Mouse (Mus musculus) heart, embryonic 13.5 days (tissue): ENCODE results near the gene Metap2. TPM values are rescaled to one million over a fixed set of nuclear protein-coding genes. Genes with fewer than 3 reads are reported as not detected.

Source experiments
- ATAC-seq: fragments of 200-750 bp; cut with Nextera tagmentation; 2 replicates; pipeline ENCODE4 v1.8.0; 2017; ENCODE audit warnings: moderate TSS enrichment; ENCODE audit not compliant: insufficient number of reproducible peaks, low FRiP score, low TSS enrichment; ENCODE audit errors: extremely low read depth
- H3K27ac ChIP-seq: fragments of 300-500 bp; sonication (generic); replicated peaks from 2 replicates; pipeline ENCODE4 v1.5.1; 2015; ENCODE audit warnings: moderate library complexity, mild to moderate bottlenecking, inconsistent platforms
- H3K27me3 ChIP-seq: fragments of 300-500 bp; sonication (generic); replicated peaks from 2 replicates; pipeline ENCODE4 v1.6.1; 2015; ENCODE audit warnings: mild to moderate bottlenecking, inconsistent platforms
- H3K36me3 ChIP-seq: fragments of 300-500 bp; sonication (generic); 2 replicates; pipeline ENCODE4 v1.6.1; 2015; ENCODE audit warnings: mild to moderate bottlenecking, inconsistent platforms
- H3K4me1 ChIP-seq: fragments of 300-500 bp; sonication (generic); 2 replicates; pipeline ENCODE4 v1.6.1; 2015; ENCODE audit warnings: inconsistent platforms
- H3K4me2 ChIP-seq: fragments of 300-500 bp; sonication (generic); 2 replicates; pipeline ENCODE4 v1.6.1; 2015; ENCODE audit warnings: inconsistent platforms, mild to moderate bottlenecking, moderate library complexity
- H3K4me3 ChIP-seq: fragments of 300-500 bp; sonication (generic); 2 replicates; pipeline ENCODE4 v1.5.1; 2015; ENCODE audit warnings: moderate library complexity, mild to moderate bottlenecking, inconsistent platforms
- H3K9ac ChIP-seq: fragments of 300-500 bp; sonication (generic); 2 replicates; pipeline ENCODE4 v1.6.1; 2015; ENCODE audit warnings: inconsistent platforms, mild to moderate bottlenecking, moderate library complexity
- H3K9me3 ChIP-seq: fragments of 300-500 bp; sonication (generic); 2 replicates; pipeline ENCODE4 v1.6.1; 2016; ENCODE audit warnings: inconsistent platforms
- WGBS: fragments of 180-500 bp; shearing (Covaris S2); methylation state at CpG from one replicate; pipeline ENCODE4 v1.1.7; 2015; ENCODE audit warnings: mixed read lengths; 5-methylcytosine and 5-hydroxymethylcytosine counted together
- polyA plus RNA-seq: library from polyadenylated mRNA; unstranded; fragments of >200 nt; fragmentation: Nextera tagmentation; extraction: Ambion mirVana; gene quantifications from 2 replicates; pipeline ENCODE4 v1.2.1, GENCODE M21; 2015

Metap2 gene
- polyA plus RNA-seq, 1 experiment from 2014 or later, result 141 TPM

DNA sequence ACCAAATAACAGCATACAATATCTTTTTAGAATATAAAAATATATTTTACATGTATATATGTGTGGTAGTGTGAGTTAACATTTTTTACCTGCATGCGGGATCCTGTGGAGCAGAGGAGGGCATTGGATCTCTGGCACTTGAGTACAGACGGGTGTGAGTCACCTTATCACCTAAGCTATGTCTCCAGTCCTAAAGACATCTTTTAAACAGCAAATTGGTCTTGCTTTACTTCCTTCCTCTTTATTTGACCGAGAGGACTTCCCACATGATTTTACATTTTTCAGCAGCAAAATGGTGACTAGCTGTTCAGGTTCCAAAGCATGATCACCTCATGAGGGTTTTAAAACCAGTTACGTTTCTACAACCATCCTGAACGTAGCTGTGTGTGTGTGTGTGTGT, 14.4 kb upstream of the Metap2 start:
- H3K9ac ChIP-seq, result no peak overlapping the region
- 58% methylated on average over 5 of the region's 5 CpGs for WGBS
- H3K4me2 ChIP-seq, result no peak overlapping the region

DNA sequence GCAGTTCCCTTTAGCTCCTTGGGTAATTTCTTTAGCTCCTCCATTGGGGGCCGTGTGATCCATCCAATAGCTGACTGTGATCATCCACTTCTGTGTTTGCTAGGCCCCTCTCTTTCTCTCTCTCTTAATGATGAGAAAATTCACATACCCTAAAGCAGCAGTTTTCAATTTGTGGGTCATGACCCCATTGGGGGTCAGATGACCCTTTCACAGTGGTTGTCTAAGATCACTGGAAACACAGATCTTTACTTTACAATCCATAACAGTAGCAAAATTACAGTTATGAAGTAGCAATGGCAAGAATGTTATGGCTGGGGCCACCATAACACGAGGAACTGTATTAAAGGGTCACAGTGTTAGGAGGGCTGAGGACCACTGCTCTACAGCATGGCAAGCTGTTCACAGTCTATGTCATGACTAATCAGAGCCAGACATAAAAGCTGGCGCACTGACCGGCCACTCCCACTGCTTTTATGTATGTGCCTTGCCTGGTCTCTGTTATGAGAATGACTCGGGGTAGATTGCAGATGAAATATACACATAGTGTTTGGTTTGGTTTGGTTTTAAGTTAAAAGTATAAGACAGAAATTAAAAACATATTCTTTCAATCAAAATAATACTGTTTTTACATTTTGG, 13.0 kb upstream of the Metap2 start:
- 68% methylated on average over 5 of the region's 5 CpGs for WGBS
- Histone ChIP-seq H3K9ac (no peak overlapping the region), H3K4me2 (no peak overlapping the region), H3K4me3 (no peak overlapping the region), H3K27me3 (no peaks in the 10 kb centered on the region), H3K36me3 (no peaks in the 10 kb centered on the region), H3K27ac (no peak overlapping the region), H3K9me3 (no peaks in the 10 kb centered on the region), H3K4me1 (0 out of 2 replicates have a peak, but pooled peaks cover 5% of the 10 kb centered on the region)
- no peak for ATAC-seq

More for the DNA sequence above, 14.4 kb upstream of the Metap2 start:
- H3K4me1 ChIP-seq, result 0 out of 2 replicates have a peak, but pooled peaks cover 5% of the 10 kb centered on the region
- H3K9me3 ChIP-seq, result no peaks in the 10 kb centered on the region
- H3K4me3 ChIP-seq, result no peak overlapping the region
- H3K27ac ChIP-seq, result no peak overlapping the region
- H3K27me3 ChIP-seq, result no peaks in the 10 kb centered on the region
- H3K36me3 ChIP-seq, result no peaks in the 10 kb centered on the region
- ATAC-seq, result no peak

DNA sequence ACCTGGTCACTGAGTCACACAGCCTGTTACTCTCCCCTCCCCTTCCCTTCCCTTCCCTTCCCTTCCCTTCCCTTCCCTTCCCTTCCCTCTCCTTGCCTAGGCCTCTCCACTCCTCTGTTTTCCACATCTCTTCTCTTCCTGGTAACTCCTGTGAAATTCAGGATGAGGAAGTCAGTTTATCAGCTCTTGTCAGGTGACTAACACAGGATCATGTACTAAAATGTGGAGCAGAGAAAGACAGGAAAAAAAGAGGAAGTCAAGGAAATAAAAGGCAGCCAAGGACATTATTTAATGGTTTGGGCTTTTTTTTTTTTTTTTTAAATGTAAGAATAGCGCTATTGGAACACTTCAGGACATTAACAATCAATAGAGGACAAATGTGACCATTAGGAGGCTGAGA, 12.1 kb upstream of the Metap2 start:
- H3K27me3 ChIP-seq, result no peaks in the 10 kb centered on the region
- ATAC-seq, result no peak
- 97% methylated on average over 1 of the region's 1 CpGs for WGBS
- no peak overlapping the region for H3K4me2 ChIP-seq
- 0 out of 2 replicates have a peak, but pooled peaks cover 5% of the 10 kb centered on the region for H3K4me1 ChIP-seq
- no peaks in the 10 kb centered on the region for H3K9me3 ChIP-seq
- H3K27ac ChIP-seq, result no peak overlapping the region
- no peak overlapping the region for H3K9ac ChIP-seq
- H3K4me3 ChIP-seq, result no peak overlapping the region
- no peaks in the 10 kb centered on the region for H3K36me3 ChIP-seq

DNA sequence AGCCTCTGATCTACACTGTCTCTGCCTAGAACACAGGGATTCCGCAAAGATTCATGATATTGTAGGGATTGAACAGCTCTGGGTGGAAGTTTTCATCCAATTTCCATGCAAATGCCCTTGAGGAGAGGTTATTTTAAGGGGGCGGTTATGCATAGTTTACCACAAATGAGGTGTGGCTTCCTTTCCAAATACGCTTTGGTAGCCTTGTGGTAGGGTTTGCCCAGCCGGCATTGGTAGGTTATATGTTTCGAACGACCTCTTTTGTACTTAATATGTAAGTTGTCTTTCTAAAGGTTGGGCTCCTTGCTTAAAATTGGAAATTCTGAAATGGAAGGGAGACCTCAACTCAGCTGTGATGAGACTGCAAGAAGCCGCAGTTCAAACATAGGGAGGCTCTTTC, 11.6 kb upstream of the Metap2 start:
- 86% methylated on average over 7 of the region's 7 CpGs for WGBS
- no peaks in the 10 kb centered on the region for H3K27me3 ChIP-seq
- no peaks in the 10 kb centered on the region for H3K9me3 ChIP-seq
- 0 out of 2 replicates have a peak, but pooled peaks cover 5% of the 10 kb centered on the region for H3K4me1 ChIP-seq
- H3K4me2 ChIP-seq, result no peak overlapping the region
- H3K9ac ChIP-seq, result no peak overlapping the region
- H3K27ac ChIP-seq, result no peak overlapping the region
- no peaks in the 10 kb centered on the region for H3K36me3 ChIP-seq
- H3K4me3 ChIP-seq, result no peak overlapping the region
- ATAC-seq, result no peak

GRCm38 (mm10) chr10:93907376-93907775, 10.5 kb upstream of the Metap2 start:
- H3K36me3 ChIP-seq, result no peaks in the 10 kb centered on the region
- no peaks in the 10 kb centered on the region for H3K27me3 ChIP-seq
- H3K4me2 ChIP-seq, result no peak overlapping the region
- H3K9ac ChIP-seq, result no peak overlapping the region
- no peak for ATAC-seq
- H3K27ac ChIP-seq, result no peak overlapping the region
- no peak overlapping the region for H3K4me3 ChIP-seq
- WGBS, result 55% methylated on average over 10 of the region's 10 CpGs
- no peaks in the 10 kb centered on the region for H3K4me1 ChIP-seq
- H3K9me3 ChIP-seq, result no peaks in the 10 kb centered on the region

DNA sequence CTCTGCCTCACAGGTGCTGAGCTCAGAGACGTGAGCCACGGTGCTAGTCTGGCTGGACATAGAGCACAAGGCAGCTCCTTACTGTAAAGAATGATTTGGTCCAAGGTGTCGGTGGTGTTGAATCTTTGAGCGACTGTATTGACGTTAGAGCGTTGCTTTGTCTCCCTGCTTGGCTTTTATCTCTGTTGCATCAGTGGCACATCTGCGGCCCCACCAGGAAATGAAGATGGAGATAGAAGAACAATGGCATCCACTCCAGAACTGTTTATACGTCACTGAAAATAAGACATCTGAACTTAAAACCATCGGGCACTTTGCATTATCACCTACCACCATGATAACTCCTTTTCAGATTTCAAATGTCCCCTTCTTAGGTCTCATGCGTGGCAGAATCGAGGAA, 3.0 kb upstream of the Metap2 start:
- Histone ChIP-seq H3K9me3 (no peaks in the 10 kb centered on the region), H3K27me3 (no peaks in the 10 kb centered on the region), H3K27ac (no peak overlapping the region), H3K4me2 (no peak overlapping the region), H3K9ac (no peak overlapping the region), H3K4me3 (no peak overlapping the region), H3K36me3 (no peaks in the 10 kb centered on the region), H3K4me1 (no peaks in the 10 kb centered on the region)
- no peak for ATAC-seq
- WGBS, result 66% methylated on average over 11 of the region's 11 CpGs

DNA sequence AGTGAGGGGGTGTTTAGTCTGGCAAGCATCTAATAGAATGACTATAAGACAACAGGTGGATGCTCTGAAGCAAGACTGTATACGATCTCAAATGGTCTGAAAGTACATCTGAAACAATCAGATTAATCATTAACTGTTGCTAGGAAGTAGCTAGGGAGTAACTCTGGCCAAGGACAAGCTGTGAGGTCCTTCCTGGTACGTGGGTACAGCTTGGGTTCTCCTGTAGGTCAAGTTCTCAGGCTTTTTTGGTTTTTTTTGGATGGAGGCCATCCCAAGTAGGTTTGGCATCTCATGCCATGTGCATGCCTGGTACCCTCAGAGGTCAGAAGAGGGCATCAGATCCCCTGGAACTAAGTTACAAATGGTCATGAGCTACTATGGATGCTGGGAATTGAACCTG, 2.4 kb upstream of the Metap2 start:
- no peaks in the 10 kb centered on the region for H3K9me3 ChIP-seq
- no peak overlapping the region for H3K4me2 ChIP-seq
- H3K27ac ChIP-seq, result no peak overlapping the region
- no peak for ATAC-seq
- H3K9ac ChIP-seq, result no peak overlapping the region
- no peaks in the 10 kb centered on the region for H3K27me3 ChIP-seq
- H3K4me3 ChIP-seq, result no peak overlapping the region
- H3K36me3 ChIP-seq, result no peaks in the 10 kb centered on the region
- H3K4me1 ChIP-seq, result no peaks in the 10 kb centered on the region
- 66% methylated on average over 2 of the region's 2 CpGs for WGBS

DNA sequence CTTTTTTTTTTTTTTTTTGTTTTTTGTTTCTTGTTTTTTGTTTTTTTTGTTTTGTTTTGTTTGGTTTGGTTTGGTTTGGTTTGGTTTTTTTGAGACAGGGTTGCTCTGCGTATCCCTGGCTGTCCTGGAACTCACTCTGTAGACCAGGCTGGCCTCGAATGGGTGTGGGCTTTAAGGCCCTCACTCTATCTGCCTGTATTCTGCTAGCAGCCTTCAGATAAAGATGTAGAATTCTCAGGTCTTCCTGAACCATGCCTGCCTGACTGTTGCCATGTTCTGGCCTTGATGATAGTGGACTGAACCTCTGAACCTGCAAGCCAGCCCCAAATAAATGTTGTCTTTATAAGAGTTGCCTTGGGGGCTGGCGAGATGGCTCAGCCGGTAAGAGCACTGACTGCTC, 4.3 kb downstream of the Metap2 start:
- H3K36me3 ChIP-seq, result no peaks in the 10 kb centered on the region
- peaks cover 12% of the 10 kb centered on the region for H3K4me1 ChIP-seq
- H3K27ac ChIP-seq, result no peak overlapping the region
- H3K4me2 ChIP-seq, result no peak overlapping the region
- 84% methylated on average over 4 of the region's 4 CpGs for WGBS
- H3K9ac ChIP-seq, result no peak overlapping the region
- H3K27me3 ChIP-seq, result no peaks in the 10 kb centered on the region
- H3K9me3 ChIP-seq, result no peaks in the 10 kb centered on the region
- H3K4me3 ChIP-seq, result no peak overlapping the region
- no peak for ATAC-seq

DNA sequence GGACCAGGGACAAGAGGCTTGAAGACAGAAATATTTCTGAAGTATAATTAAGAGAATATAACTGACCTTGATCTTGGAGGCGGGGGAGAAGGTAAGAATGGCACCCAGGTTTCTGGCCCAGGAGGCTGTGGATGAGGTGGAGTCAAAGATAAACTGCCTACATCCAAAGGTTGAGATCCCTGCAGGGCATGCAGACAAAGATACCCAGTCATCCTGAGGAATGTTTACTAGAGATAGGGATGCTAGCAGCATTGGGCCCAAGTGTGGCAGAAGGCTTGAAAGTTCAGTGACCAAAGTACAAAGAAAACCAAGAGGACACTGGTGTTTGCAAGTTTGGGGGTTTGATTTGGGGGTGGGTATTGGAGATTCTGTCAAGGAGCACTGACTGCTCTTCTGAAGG, 5.9 kb downstream of the Metap2 start:
- WGBS, result 77% methylated on average over 1 of the region's 1 CpGs
- H3K27ac ChIP-seq, result no peak overlapping the region; the same call in 1 of the 2 replicates
- H3K4me1 ChIP-seq, result peaks cover 12% of the 10 kb centered on the region
- ATAC-seq, result no peak
- no peak overlapping the region for H3K9ac ChIP-seq
- H3K4me2 ChIP-seq, result peak overlapping the region; percentile 86
- H3K4me3 ChIP-seq, result peak overlapping the region; percentile 93; the same call in 1 of the 2 replicates
- peaks cover 11% of the 10 kb centered on the region for H3K36me3 ChIP-seq
- H3K27me3 ChIP-seq, result no peaks in the 10 kb centered on the region
- no peaks in the 10 kb centered on the region for H3K9me3 ChIP-seq

GRCm38 (mm10) chr10:93890565-93890964, 6.3 kb downstream of the Metap2 start:
- Histone ChIP-seq H3K9me3 (no peaks in the 10 kb centered on the region), H3K27me3 (no peaks in the 10 kb centered on the region), H3K9ac (peak overlapping the region; percentile 98; the same call in 1 of the 2 replicates), H3K36me3 (peaks cover 15% of the 10 kb centered on the region), H3K4me1 (peaks cover 12% of the 10 kb centered on the region), H3K4me3 (peak overlapping the region; percentile 93; the same call in 1 of the 2 replicates), H3K4me2 (peak overlapping the region; percentile 86), H3K27ac (no peak overlapping the region; the same call in 1 of the 2 replicates)
- ATAC-seq, result no peak
- 65% methylated on average over 4 of the region's 4 CpGs for WGBS

DNA sequence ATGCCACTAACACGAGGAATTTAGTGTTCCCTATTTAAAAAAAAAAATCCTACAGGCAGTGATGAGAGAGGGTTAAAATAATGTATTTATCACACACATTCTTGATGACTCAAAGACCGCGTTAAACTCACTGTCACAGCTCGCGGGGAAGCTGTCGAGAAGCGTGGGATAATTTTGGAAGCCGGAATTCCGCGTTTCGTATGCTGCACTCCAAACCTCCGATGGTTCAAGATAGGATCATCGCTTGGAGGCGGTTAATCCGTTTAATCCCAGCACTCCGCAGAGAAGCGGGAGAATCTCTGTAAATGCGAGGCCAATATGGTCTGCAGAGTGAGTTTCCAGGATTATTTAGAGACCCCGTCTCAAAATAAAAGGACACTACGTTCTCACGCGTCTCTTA, 6.9 kb downstream of the Metap2 start:
- peak overlapping the region; percentile 86 for H3K4me2 ChIP-seq
- peak overlapping the region; percentile 98 for H3K9ac ChIP-seq
- 2% methylated on average over 22 of the region's 22 CpGs for WGBS
- H3K4me1 ChIP-seq, result peaks cover 12% of the 10 kb centered on the region
- no peaks in the 10 kb centered on the region for H3K9me3 ChIP-seq
- peaks cover 21% of the 10 kb centered on the region for H3K36me3 ChIP-seq
- H3K4me3 ChIP-seq, result peak overlapping the region; percentile 93
- H3K27ac ChIP-seq, result peak overlapping the region; percentile 92
- H3K27me3 ChIP-seq, result no peaks in the 10 kb centered on the region
- no peak for ATAC-seq

DNA sequence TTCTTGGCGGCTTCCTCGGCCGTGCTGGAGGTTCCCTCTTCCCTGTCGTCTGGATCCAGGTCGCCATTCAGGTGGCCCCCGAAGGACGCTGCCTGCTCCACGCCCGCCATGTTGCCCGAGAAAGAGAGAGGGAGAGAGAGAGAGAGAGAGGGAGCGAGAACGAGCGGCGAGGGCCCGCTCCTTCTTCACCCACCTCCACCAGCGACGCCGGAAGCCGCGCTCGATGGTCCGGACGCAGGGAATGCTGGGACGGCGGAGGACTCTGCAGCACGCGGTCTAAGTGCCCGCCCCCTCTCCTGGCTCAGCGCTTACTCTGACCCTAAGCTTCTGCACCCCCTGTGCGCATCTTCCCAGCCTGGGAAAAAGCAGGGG, 7.3 kb downstream of the Metap2 start:
- H3K27me3 ChIP-seq, result no peaks in the 10 kb centered on the region
- H3K36me3 ChIP-seq, result peaks cover 25% of the 10 kb centered on the region
- peak overlapping the region; percentile 93 for H3K4me3 ChIP-seq
- peak; percentile 94 for ATAC-seq
- peak overlapping the region; percentile 98 for H3K9ac ChIP-seq
- H3K27ac ChIP-seq, result peak overlapping the region; percentile 92
- whole genome bisulfite sequencing, result 0% methylated on average over 24 of the region's 30 CpGs
- no peaks in the 10 kb centered on the region for H3K9me3 ChIP-seq
- H3K4me1 ChIP-seq, result peaks cover 12% of the 10 kb centered on the region
- H3K4me2 ChIP-seq, result peak overlapping the region; percentile 86
